Mouse (Mus musculus): ENCODE results near the gene Fam102a.
A peak's percentile ranks its signal among the peaks of the same experiment; 100 is the strongest.

GRCm38 (mm10) chr2:32582830-32583799, 48.0 kb downstream of the Fam102a start:
- TF ChIP-seq CTCF (IDR thresholded peaks at IDR 0.05; ENCODE audit: control insufficient read depth, insufficient read depth, insufficient replicate concordance, low read depth, low read length) (peak; percentile 98; the same call in 1 of the 2 replicates), POLR2A (IDR thresholded peaks at IDR 0.05; ENCODE audit: control insufficient read depth, low read depth, low read length) (no peak)

Data from testis, adult 2 months (tissue).